Mouse (Mus musculus) spleen, adult 2 months (tissue): ENCODE results near the gene Tnfrsf19.

Source experiments
- CTCF ChIP-seq: fragments of 200-500 bp; IDR thresholded peaks from 2 replicates; pipeline ENCODE4 v1.5.1; 2011; ENCODE audit warnings: mild to moderate bottlenecking, inconsistent platforms; ENCODE audit not compliant: insufficient read depth, insufficient read length, insufficient replicate concordance; ENCODE audit errors: extremely low read depth
- POLR2A ChIP-seq: fragments of 200-500 bp; IDR thresholded peaks from 2 replicates; pipeline ENCODE4 v1.6.1; 2011; ENCODE audit warnings: low read depth, low read length, inconsistent platforms

- TF ChIP-seq POLR2A (no peak), CTCF (no peak)
Observed at GRCm38 (mm10) chr14:60986926-60987325, 59.4 kb downstream of the Tnfrsf19 start.
